Mouse (Mus musculus) right cerebral cortex, postnatal 25 days (tissue): Measurements from ENCODE around the gene Piezo1.

Experiments used
- DNase-seq: peaks from one replicate; pipeline ENCODE4 v3.0.0; 2022

Gene Piezo1

GRCm38 (mm10) chr8:122483877-122484276, 67.3 kb downstream of the Piezo1 start:
- DNase-seq, result no peak

- no peak for DNase-seq
These were observed 68.7 kb downstream of the Piezo1 start for GRCm38 (mm10) chr8:122482448-122482847.

- DNase-seq, result peak; percentile 94
These were observed 75.4 kb downstream of the Piezo1 start, which contains the start of the genes Rnf166 and Ctu2 for GRCm38 (mm10) chr8:122475580-122476320. Rnf166 (minus strand) TSS chr8:122476064. Ctu2 (plus strand) TSS chr8:122476143.

GRCm38 (mm10) chr8:122474951-122475560, 76.1 kb downstream of the Piezo1 start:
- peak; percentile 25 for DNase-seq

- no peak for DNase-seq
These were observed 77.2 kb downstream of the Piezo1 start for GRCm38 (mm10) chr8:122473911-122474421.

GRCm38 (mm10) chr8:122470691-122471090, 80.4 kb downstream of the Piezo1 start:
- DNase-seq, result no peak

- no peak for DNase-seq
These were observed 81.2 kb downstream of the Piezo1 start for GRCm38 (mm10) chr8:122469965-122470364.

GRCm38 (mm10) chr8:122469407-122469806, 81.7 kb downstream of the Piezo1 start:
- no peak for DNase-seq

GRCm38 (mm10) chr8:122467816-122468215, 83.3 kb downstream of the Piezo1 start:
- DNase-seq, result no peak

- no peak for DNase-seq
These were observed 86.1 kb downstream of the Piezo1 start for GRCm38 (mm10) chr8:122464985-122465384.

- no peak for DNase-seq
These were observed 87.2 kb downstream of the Piezo1 start for GRCm38 (mm10) chr8:122463651-122464640.

- no peak for DNase-seq
These were observed 88.6 kb downstream of the Piezo1 start for GRCm38 (mm10) chr8:122462510-122462909.

- DNase-seq, result peak; percentile 79
These were observed 89.5 kb downstream of the Piezo1 start for GRCm38 (mm10) chr8:122461473-122462148.

GRCm38 (mm10) chr8:122460524-122461472, 90.3 kb downstream of the Piezo1 start, which contains the start of gene Snai3:
Snai3 (minus strand) TSS chr8:122460733.
- DNase-seq, result no peak

GRCm38 (mm10) chr8:122459990-122460389, 91.1 kb downstream of the Piezo1 start:
- DNase-seq, result no peak

GRCm38 (mm10) chr8:122459218-122459900, 91.8 kb downstream of the Piezo1 start:
- no peak for DNase-seq

- no peak for DNase-seq
These were observed 94.0 kb downstream of the Piezo1 start for GRCm38 (mm10) chr8:122457171-122457570.

- no peak for DNase-seq
These were observed 96.7 kb downstream of the Piezo1 start for GRCm38 (mm10) chr8:122454409-122454808.

- DNase-seq, result no peak
These were observed 99.0 kb downstream of the Piezo1 start for GRCm38 (mm10) chr8:122452154-122452553.

GRCm38 (mm10) chr8:122451161-122451703, 99.9 kb downstream of the Piezo1 start:
- DNase-seq, result no peak
